Mouse (Mus musculus) heart, embryonic 13.5 days (tissue): Measurements from ENCODE around the gene Znhit1. TPM values are rescaled to one million over a fixed set of nuclear protein-coding genes. Genes with fewer than 3 reads are reported as not detected.

ENCODE experiments used
- ATAC-seq: fragments of 200-750 bp; cut with Nextera tagmentation; 2 replicates; pipeline ENCODE4 v1.8.0; 2017; ENCODE audit warnings: moderate TSS enrichment; ENCODE audit not compliant: insufficient number of reproducible peaks, low FRiP score, low TSS enrichment; ENCODE audit errors: extremely low read depth
- H3K27ac ChIP-seq: fragments of 300-500 bp; sonication (generic); replicated peaks from 2 replicates; pipeline ENCODE4 v1.5.1; 2015; ENCODE audit warnings: moderate library complexity, mild to moderate bottlenecking, inconsistent platforms
- H3K27me3 ChIP-seq: fragments of 300-500 bp; sonication (generic); replicated peaks from 2 replicates; pipeline ENCODE4 v1.6.1; 2015; ENCODE audit warnings: mild to moderate bottlenecking, inconsistent platforms
- H3K36me3 ChIP-seq: fragments of 300-500 bp; sonication (generic); 2 replicates; pipeline ENCODE4 v1.6.1; 2015; ENCODE audit warnings: mild to moderate bottlenecking, inconsistent platforms
- H3K4me1 ChIP-seq: fragments of 300-500 bp; sonication (generic); 2 replicates; pipeline ENCODE4 v1.6.1; 2015; ENCODE audit warnings: inconsistent platforms
- H3K4me2 ChIP-seq: fragments of 300-500 bp; sonication (generic); 2 replicates; pipeline ENCODE4 v1.6.1; 2015; ENCODE audit warnings: inconsistent platforms, mild to moderate bottlenecking, moderate library complexity
- H3K4me3 ChIP-seq: fragments of 300-500 bp; sonication (generic); 2 replicates; pipeline ENCODE4 v1.5.1; 2015; ENCODE audit warnings: moderate library complexity, mild to moderate bottlenecking, inconsistent platforms
- H3K9ac ChIP-seq: fragments of 300-500 bp; sonication (generic); 2 replicates; pipeline ENCODE4 v1.6.1; 2015; ENCODE audit warnings: inconsistent platforms, mild to moderate bottlenecking, moderate library complexity
- H3K9me3 ChIP-seq: fragments of 300-500 bp; sonication (generic); 2 replicates; pipeline ENCODE4 v1.6.1; 2016; ENCODE audit warnings: inconsistent platforms
- WGBS: fragments of 180-500 bp; shearing (Covaris S2); methylation state at CpG from one replicate; pipeline ENCODE4 v1.1.7; 2015; ENCODE audit warnings: mixed read lengths; 5-methylcytosine and 5-hydroxymethylcytosine counted together
- polyA plus RNA-seq: library from polyadenylated mRNA; unstranded; fragments of >200 nt; fragmentation: Nextera tagmentation; extraction: Ambion mirVana; gene quantifications from 2 replicates; pipeline ENCODE4 v1.2.1, GENCODE M21; 2015

The Znhit1 gene
- polyA plus RNA-seq, 1 experiment from 2014 or later: 79.8 TPM

DNA sequence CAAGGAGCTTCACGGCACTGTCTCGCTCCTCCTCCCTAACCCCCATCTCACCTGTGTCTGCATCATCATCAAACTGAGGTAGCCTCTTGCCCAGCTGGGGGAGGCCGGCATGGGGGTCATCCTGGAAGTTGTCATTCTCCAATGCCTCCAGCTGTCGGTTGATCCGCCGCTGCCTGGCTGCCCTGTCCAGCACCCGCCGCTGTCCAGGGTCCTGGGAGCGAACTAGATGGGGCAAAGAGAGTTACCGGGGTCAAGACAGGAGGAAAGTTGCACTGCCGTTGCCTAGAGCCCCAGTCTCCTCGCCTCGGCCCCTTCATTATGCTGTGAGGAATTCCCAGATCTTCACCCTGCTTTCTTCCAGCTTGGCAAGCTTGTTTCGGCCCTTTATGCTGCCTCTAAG is 3.0 kb downstream of the Znhit1 start:
- H3K9me3 ChIP-seq: no peaks in the 10 kb centered on the region
- no peaks in the 10 kb centered on the region for H3K27me3 ChIP-seq
- no peak overlapping the region for H3K4me2 ChIP-seq
- no peak overlapping the region for H3K27ac ChIP-seq
- peaks cover 46% of the 10 kb centered on the region for H3K36me3 ChIP-seq
- H3K4me1 ChIP-seq: peaks cover 19% of the 10 kb centered on the region
- 44% methylated on average over 14 of the region's 14 CpGs for WGBS
- ATAC-seq: no peak
- H3K9ac ChIP-seq: no peak overlapping the region
- H3K4me3 ChIP-seq: no peak overlapping the region

DNA sequence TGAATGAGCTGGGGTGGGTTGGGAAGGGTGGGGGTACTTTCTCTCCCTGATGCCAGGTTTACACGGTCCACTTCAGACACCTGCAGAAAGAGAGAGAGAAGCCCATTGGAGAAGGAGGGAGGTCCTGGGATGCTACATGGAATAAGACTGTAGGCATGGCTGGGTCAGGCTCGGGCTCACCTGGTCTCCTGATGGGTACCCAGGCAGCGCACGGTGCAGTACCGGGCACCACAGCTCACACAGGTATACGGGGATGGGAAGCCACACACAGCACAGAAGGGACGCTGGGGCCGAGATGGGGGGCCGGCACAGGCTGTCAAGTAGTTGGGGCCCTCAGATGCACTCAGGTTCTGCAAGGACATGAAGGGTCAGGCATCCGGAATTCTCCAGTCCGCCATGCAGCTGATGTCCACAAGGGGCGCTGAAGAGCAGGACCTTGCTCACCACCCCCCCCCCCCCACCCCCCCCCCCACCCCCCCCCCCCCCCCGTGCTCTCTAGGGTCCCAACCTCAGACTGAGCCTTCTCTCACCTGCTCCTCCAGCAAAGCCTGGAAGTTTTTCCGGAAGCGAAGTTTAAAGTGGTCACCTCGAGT is 5.4 kb downstream of the Znhit1 start:
- ATAC-seq: no peak
- Histone ChIP-seq H3K27me3 (no peaks in the 10 kb centered on the region), H3K9me3 (no peaks in the 10 kb centered on the region), H3K36me3 (peaks cover 34% of the 10 kb centered on the region), H3K27ac (no peak overlapping the region), H3K4me1 (peaks cover 9% of the 10 kb centered on the region), H3K9ac (no peak overlapping the region), H3K4me2 (no peak overlapping the region), H3K4me3 (no peak overlapping the region)
- 46% methylated on average over 15 of the region's 16 CpGs for WGBS

DNA sequence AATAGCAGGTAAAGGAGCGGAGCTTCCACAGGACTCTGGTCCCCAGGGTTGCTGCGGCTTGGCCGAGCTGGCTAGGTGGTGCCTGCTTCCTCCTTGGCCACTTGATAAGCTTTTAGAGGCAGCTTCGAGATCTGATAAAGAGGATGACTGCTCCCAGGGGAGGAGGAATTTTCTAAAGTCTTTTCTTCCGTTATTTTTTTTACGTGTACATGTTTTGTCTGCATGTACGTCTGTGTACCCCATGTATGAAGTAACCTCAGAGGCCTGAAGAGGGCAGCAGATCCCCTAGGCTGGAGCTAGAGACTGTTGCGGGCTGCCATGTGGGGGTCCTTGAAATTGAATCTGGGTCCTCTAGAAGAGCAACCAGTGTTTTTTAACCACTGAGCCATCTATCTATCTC is 6.8 kb downstream of the Znhit1 start:
- H3K27ac ChIP-seq: no peak overlapping the region
- peaks cover 5% of the 10 kb centered on the region for H3K4me1 ChIP-seq
- no peak for ATAC-seq
- H3K27me3 ChIP-seq: no peaks in the 10 kb centered on the region
- no peak overlapping the region for H3K9ac ChIP-seq
- no peak overlapping the region for H3K4me2 ChIP-seq
- H3K36me3 ChIP-seq: peaks cover 34% of the 10 kb centered on the region
- WGBS: 87% methylated on average over 8 of the region's 8 CpGs
- no peak overlapping the region for H3K4me3 ChIP-seq
- H3K9me3 ChIP-seq: no peaks in the 10 kb centered on the region

DNA sequence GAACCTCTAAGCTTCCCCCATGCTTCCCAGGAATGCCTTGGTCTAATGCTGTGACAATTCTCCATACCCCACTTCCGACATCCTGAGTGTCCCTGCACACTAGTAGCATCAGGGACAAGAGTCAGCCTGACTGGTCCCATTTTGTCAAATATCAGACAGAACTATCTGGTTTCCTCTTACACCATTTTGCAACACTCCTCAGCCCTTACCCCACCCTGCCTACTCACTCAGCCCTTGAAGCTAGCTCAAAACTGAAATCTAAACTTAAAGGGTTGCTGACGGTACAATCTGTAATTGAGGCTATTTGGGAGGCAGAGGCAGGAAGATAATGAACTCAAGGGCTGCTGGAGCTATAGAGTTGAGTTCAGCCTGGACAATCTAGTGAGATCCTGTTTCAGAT is 8.1 kb downstream of the Znhit1 start:
- Histone ChIP-seq H3K4me1 (no peaks in the 10 kb centered on the region), H3K27me3 (no peaks in the 10 kb centered on the region), H3K4me2 (no peak overlapping the region), H3K9ac (no peak overlapping the region), H3K9me3 (no peaks in the 10 kb centered on the region), H3K36me3 (peaks cover 33% of the 10 kb centered on the region), H3K4me3 (no peak overlapping the region), H3K27ac (no peak overlapping the region)
- ATAC-seq: no peak
- 75% methylated on average over 2 of the region's 2 CpGs for WGBS

DNA sequence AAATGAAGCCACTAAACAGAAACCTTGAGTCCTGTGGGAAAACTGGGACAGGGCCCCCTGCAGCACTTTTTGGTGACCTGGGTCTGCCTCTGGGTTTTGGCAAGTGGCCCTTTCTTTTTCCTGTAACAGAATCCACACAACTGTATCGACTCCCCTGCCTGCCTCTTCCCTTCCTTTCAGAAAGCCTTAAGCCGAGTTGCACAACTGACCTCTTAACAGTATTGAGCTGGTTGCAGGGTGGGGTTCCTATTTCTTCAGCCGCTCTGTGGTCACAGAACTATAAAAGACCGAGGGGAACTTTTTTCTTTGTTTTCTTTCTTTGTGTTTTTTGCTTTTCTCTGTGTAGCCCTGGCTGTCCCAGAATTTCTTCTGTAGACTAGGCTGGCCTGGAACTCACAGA is 10.1 kb downstream of the Znhit1 start:
- H3K4me3 ChIP-seq: no peak overlapping the region
- H3K4me2 ChIP-seq: no peak overlapping the region
- H3K27ac ChIP-seq: no peak overlapping the region
- no peak for ATAC-seq
- H3K9me3 ChIP-seq: no peaks in the 10 kb centered on the region
- peaks cover 22% of the 10 kb centered on the region for H3K36me3 ChIP-seq
- no peaks in the 10 kb centered on the region for H3K27me3 ChIP-seq
- 64% methylated on average over 4 of the region's 4 CpGs for WGBS
- H3K4me1 ChIP-seq: no peaks in the 10 kb centered on the region
- H3K9ac ChIP-seq: no peak overlapping the region

DNA sequence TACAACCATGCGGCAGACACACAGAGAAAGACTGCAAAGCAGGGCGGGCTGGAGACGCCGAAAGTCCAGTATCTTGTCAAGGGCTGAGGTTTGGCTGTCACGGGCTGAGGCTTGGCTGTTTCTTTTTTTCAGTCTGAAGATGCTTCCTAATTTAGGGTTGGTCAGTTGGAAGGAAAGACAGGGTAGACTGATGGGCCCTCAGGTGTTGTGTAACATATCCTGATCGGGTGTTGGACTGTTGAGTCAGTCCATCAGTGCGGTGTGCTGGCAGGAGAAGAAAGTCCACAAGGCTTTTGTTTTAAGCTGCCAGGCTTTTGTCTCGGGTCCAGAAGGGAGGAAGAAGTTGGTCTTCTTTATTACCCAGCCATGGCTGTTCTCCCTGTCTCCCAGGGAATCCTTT is 14.2 kb downstream of the Znhit1 start:
- 58% methylated on average over 8 of the region's 8 CpGs for WGBS
- Histone ChIP-seq H3K36me3 (no peaks in the 10 kb centered on the region), H3K9me3 (no peaks in the 10 kb centered on the region), H3K27me3 (no peaks in the 10 kb centered on the region), H3K27ac (no peak overlapping the region), H3K4me1 (no peaks in the 10 kb centered on the region), H3K9ac (no peak overlapping the region), H3K4me3 (no peak overlapping the region), H3K4me2 (no peak overlapping the region)
- no peak for ATAC-seq

DNA sequence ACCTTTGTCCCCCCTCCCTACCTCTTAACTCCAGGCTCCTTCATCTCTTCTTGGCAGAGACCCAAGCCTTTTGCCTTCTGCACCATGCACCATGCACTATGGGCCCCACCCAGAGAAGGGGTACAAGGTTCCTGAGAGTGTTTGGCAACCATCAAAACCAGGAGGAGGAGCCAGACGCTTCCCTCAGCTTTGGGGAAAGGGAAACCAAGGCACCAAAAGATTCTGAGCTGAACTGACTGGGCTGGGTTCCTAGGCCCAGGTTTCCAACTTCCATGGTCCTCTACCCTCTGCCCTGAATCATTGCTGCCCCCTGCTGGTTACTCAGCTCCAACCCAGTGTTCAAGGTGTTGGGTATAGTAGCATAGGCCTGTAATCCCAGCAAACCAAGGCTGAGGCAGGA is 17.1 kb downstream of the Znhit1 start:
- H3K27me3 ChIP-seq: no peaks in the 10 kb centered on the region
- H3K27ac ChIP-seq: no peak overlapping the region
- no peak overlapping the region for H3K4me3 ChIP-seq
- H3K9me3 ChIP-seq: no peaks in the 10 kb centered on the region
- H3K4me2 ChIP-seq: no peak overlapping the region
- WGBS: 52% methylated on average over 1 of the region's 1 CpGs
- peaks cover 19% of the 10 kb centered on the region for H3K4me1 ChIP-seq
- no peak overlapping the region for H3K9ac ChIP-seq
- peaks cover 8% of the 10 kb centered on the region for H3K36me3 ChIP-seq
- ATAC-seq: no peak

DNA sequence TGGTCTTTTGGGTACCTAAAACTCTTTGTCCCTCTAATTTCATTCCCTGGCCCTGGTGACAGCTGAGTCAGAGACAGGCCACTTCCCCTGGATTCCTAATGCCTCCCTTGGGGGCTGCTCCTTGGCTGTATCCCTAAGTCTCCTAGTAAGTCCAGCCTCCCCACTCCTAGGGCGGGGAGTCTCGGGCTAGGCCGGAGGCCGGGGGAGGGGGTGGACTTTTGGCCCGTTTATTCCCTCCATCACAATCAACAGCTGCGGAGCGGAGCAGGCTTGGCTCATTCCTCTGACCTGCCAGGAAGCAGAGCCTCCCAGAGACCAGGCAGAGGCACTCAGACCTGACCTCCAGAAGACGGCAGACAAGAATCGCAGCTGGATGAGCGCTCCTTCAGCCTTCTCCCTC is 20.2 kb downstream of the Znhit1 start:
- Histone ChIP-seq H3K9ac (no peak overlapping the region), H3K27me3 (no peaks in the 10 kb centered on the region), H3K9me3 (no peaks in the 10 kb centered on the region), H3K4me3 (no peak overlapping the region), H3K4me2 (peak overlapping the region; percentile 13; the same call in 1 of the 2 replicates), H3K36me3 (peaks cover 37% of the 10 kb centered on the region), H3K4me1 (peaks cover 47% of the 10 kb centered on the region), H3K27ac (peak overlapping the region; percentile 84)
- WGBS: 51% methylated on average over 10 of the region's 10 CpGs
- ATAC-seq: no peak

DNA sequence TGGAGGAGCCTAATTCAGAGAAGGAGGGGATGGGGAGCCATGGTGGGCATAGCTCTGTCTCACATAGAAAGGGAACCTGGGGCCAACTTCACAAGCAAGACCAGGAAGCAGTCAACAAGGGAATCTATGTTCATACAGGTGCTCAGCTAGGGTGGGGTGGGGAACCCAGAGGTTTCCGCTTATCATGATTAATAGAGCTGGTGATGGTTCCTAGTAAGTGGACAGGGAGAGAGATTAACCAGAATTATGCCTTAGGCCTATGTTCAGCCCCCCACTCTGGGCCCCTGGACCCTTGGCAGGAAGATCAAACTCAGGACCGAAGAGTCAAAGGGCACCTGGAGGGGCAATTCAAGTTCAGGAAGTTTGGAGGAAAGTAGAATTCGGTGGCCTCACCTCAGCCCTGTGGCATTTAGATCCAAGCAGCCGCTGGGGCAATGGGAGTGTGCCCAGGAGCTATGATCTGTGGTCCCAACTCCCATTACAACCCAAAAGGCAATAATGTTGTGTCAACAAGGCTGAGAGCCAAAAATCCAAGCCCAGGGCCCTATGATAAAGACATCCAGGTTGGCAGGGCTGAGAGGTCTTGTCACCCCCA is 20.9 kb downstream of the Znhit1 start:
- no peak overlapping the region for H3K4me3 ChIP-seq
- 86% methylated on average over 4 of the region's 4 CpGs for WGBS
- ATAC-seq: no peak
- H3K4me1 ChIP-seq: peaks cover 47% of the 10 kb centered on the region
- H3K9ac ChIP-seq: peak overlapping the region; percentile 71
- no peaks in the 10 kb centered on the region for H3K9me3 ChIP-seq
- no peaks in the 10 kb centered on the region for H3K27me3 ChIP-seq
- no peak overlapping the region for H3K4me2 ChIP-seq
- H3K36me3 ChIP-seq: peaks cover 37% of the 10 kb centered on the region
- peak overlapping the region; percentile 84 for H3K27ac ChIP-seq

DNA sequence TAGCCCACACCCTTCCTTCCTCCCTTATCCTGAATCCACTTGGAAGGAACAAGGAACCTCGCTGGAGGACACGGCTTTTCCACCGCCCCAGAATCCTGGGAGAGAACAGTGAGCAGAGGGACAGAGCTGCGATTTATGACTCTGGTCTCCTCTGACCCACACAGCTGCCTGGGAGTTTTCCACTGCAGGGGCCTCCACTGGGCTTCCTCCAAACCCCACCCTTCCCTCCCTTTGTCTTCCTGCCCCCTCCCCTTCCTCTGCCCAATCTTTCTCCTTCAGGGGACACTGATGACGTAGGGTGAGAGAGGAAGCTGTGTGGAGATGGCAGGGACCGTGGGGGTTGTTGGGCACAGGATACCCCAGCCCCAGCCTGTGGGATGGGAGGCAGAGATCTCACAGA is 21.5 kb downstream of the Znhit1 start, which contains the start of gene Cldn15:
Cldn15 (plus strand) TSS at position 286 of the 400 bp plus-strand sequence.
- peak within 1 kb of the TSS; percentile 71 for H3K9ac ChIP-seq
- H3K4me2 ChIP-seq: peak within 1 kb of the TSS; percentile 27
- H3K4me1 ChIP-seq: peaks cover 51% of the 10 kb centered on the region
- no peaks in the 10 kb centered on the region for H3K9me3 ChIP-seq
- no peak for ATAC-seq
- WGBS: 48% methylated on average over 6 of the region's 6 CpGs
- peak within 1 kb of the TSS; percentile 84 for H3K27ac ChIP-seq
- H3K27me3 ChIP-seq: no peaks in the 10 kb centered on the region
- H3K4me3 ChIP-seq: no peak within 1 kb of the TSS
- H3K36me3 ChIP-seq: peaks cover 37% of the 10 kb centered on the region

DNA sequence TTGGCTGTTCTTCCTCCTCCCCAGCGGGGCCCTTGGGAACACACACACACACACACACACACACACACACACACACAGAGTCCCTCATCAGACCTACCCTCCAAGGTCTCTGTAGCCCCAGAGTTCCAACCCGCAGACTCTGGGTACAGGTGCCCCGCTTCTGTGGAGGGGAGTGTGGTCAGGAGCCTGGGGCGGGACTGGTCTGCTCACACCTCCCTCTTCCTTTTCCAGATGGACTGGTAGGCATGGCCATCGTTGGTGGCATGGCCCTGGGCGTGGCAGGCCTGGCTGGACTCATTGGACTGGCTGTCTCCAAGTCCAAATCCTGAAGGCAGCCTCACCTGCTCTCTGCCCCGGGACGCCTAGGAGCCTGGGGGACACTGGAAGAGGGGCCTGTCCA is 22.1 kb downstream of the Znhit1 start:
- H3K4me3 ChIP-seq: no peak overlapping the region
- peaks cover 53% of the 10 kb centered on the region for H3K4me1 ChIP-seq
- peak overlapping the region; percentile 84 for H3K27ac ChIP-seq
- peak overlapping the region; percentile 71 for H3K9ac ChIP-seq
- ATAC-seq: no peak
- peak overlapping the region; percentile 27 for H3K4me2 ChIP-seq
- H3K27me3 ChIP-seq: no peaks in the 10 kb centered on the region
- no peaks in the 10 kb centered on the region for H3K9me3 ChIP-seq
- WGBS: 84% methylated on average over 8 of the region's 8 CpGs
- peaks cover 37% of the 10 kb centered on the region for H3K36me3 ChIP-seq

DNA sequence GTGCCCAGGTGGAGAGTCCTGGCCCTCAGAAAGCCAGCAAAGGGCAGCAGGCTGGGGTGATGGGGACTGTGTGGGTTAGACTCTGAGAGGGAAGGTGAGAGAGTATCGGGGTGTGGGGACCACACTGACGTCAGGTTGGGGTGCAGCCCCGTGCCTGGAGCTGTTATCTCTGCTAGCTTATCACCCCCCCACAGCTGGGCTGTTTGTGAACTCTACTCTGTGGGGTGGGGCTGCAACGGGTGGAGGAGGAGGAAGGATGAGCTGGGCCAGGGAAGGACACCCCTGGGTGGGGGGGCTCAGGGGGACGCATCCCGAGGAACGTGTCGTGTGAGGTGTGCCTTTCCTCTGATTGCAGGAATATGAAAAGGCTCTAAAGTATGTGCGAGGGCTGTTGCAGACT is 22.6 kb downstream of the Znhit1 start:
- Histone ChIP-seq H3K4me2 (peak overlapping the region; percentile 16; the same call in 1 of the 2 replicates), H3K4me1 (peaks cover 53% of the 10 kb centered on the region), H3K27ac (peak overlapping the region; percentile 84), H3K9ac (0 out of 2 replicates have a peak overlapping the region, but pooled peaks have one; percentile 19), H3K36me3 (peaks cover 37% of the 10 kb centered on the region), H3K4me3 (no peak overlapping the region), H3K9me3 (no peaks in the 10 kb centered on the region), H3K27me3 (no peaks in the 10 kb centered on the region)
- ATAC-seq: peak; percentile 38; the same call in 1 of the 2 replicates
- WGBS: 68% methylated on average over 9 of the region's 9 CpGs
